Mouse (Mus musculus): ENCODE measurements around the gene Clcnkb.

Gene Clcnkb

GRCm38 (mm10) chr4:141357811-141358210 is 58.0 kb downstream of the Clcnkb start:
- peak; percentile 39 for DNase-seq (ENCODE audit: low read depth, low spot score)

All from WW6 (cell line).